Mouse (Mus musculus): ENCODE results near the gene Vmn2r110.

Vmn2r110 gene

DNA sequence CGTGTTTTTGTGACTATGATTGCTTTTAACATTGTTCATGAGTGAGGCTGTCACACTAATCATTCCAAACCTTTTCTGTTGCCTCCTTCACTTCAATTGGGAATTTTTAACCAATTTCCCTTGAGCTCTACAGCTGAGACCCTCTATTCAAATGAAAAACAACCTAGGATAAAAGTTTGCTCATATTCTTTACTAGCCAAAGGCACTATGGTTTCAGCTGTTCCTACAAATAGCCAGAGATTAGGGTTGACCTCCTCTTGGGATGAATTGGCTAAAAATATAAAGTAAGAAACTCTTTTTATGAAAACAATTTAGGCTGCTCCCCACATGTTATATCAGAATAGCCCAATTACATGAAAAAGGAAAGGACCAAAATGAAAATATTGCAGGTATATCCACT, at the start of gene Vmn2r110:
Gene Vmn2r110, minus strand, starts transcription at position 101 of the 400 bp plus-strand sequence.
- no peak for DNase-seq (ENCODE audit: low spot score in 2 of 2)

DNA sequence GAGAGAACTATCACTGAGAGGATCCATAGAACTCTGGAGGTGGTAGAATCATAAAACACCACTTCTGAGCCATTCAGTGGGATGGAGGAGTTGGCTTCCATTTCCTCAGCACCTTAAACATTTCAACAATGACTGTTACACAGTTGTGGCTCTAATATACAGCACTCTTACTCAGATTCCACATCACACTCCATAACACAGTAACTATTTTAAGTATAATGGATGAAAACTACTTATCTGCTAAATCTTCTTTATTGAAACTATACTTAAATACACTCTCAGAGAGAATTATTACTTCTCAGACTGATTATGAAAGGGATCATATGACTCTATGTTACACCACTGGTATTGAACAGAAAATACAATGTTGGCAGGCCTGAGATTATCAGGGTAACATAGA, 28.6 kb upstream of the Vmn2r110 start, which contains the start of gene Fpr-rs3:
Gene Fpr-rs3, minus strand, starts transcription at position 101 of the 400 bp plus-strand sequence.
- no peak for DNase-seq (ENCODE audit: low spot score in 2 of 2)

DNA sequence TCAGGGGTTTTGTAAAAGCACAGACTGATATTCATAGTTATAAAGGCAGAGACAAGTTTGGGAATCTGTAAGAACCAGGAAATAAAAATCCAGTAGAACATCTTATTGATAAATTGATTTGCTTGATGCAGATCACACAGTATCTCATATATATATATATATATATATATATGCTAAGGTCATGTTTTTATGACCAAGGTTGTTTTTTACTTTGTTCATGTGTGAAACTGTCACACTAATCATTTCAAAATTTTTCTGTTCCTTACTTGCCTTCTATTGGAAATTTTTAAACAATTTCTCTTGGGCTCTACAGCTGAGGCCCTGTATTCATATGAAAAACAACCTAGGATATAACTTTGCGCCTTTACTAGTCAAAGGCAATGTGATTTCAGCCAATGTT, 31.6 kb downstream of the Vmn2r110 start, which contains the start of gene Vmn2r109:
Gene Vmn2r109, minus strand, starts transcription at position 101 of the 400 bp plus-strand sequence.
- no peak for DNase-seq (ENCODE audit: low spot score in 2 of 2)
